Mouse (Mus musculus) neutrophil, adult 65 days (primary cell): ENCODE measurements around the gene Cgrrf1. TPM values are rescaled to one million over a fixed set of nuclear protein-coding genes. Genes with fewer than 3 reads are reported as not detected.

Experiments used
- total RNA-seq: library from RNA; stranded (reverse); gene quantifications from 2 replicates; pipeline ENCODE4 v1.2.4, GENCODE M21; 2023

Cgrrf1 gene
- 32.6 and 34.1 TPM in 2 replicates for total RNA-seq

GRCm38 (mm10) chr14:46831837-46832333, at the start of gene Cgrrf1:
Gene Cgrrf1, plus strand, starts transcription at chr14:46832125.

GRCm38 (mm10) chr14:46787787-46788504, 44.0 kb upstream of the Cgrrf1 start, which contains the start of gene Cnih1:
Gene Cnih1, minus strand, starts transcription at chr14:46788411.

GRCm38 (mm10) chr14:46821873-46822716, 9.8 kb upstream of the Cgrrf1 start, which contains the start of gene Gmfb:
Gene Gmfb, minus strand, starts transcription at chr14:46822242.

GRCm38 (mm10) chr14:46882431-46883067, 50.6 kb downstream of the Cgrrf1 start, which contains the start of gene Samd4:
Gene Samd4, plus strand, starts transcription at chr14:46882854.

Other genes with a start within 250 kb of the Cgrrf1 start
- gene Cdkn3, start 71.6 kb upstream of the Cgrrf1 start, total RNA-seq: 29.7 and 35.2 TPM in 2 replicates
- 20.4 and 20.6 TPM in 2 replicates for gene Cnih1, start 43.7 kb upstream of the Cgrrf1 start, total RNA-seq
- gene Gmfb, start 9.9 kb upstream of the Cgrrf1 start, total RNA-seq: 94.4 and 122 TPM in 2 replicates
- 0.19 and 1.2 TPM in 2 replicates for gene Samd4, start 50.7 kb downstream of the Cgrrf1 start, total RNA-seq